15 mouse cellular contexts compared by ENCODE assay signal in the genomic region with DNA sequence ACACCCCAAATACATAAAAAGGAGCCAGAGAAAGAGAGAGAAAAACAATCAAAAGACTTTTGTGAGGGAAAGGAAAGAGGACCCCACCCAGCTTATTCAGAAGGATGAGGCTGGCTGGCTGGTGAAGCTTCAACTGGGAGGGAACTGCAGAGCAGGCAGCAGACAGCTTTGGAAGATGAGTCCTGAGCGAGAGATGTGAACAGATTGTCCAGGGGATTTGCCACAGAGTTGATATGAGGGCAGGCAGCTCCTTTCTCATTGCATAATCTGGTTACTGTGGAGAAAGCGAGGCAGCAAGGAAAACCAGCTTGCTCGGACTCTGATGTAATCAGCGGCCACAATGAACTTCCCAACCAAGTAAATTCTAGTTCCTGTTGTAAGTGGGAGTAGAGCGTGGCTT.
A peak's percentile ranks its signal among the peaks of the same experiment; 100 is the strongest.
DNase-seq lines count a peak whose midpoint lies in the region; ATAC-seq and TF ChIP-seq lines count a peak whose summit lies in the region.
"Had no signal": no experiment of that assay in that cellular context is flagged by ENCODE, and none has a peak within 500 bp of the region (broad histone marks: within the 10 kb centered on the region; RNA-seq: fewer than 3 reads in every experiment).

No protein-coding gene starts in this region.

- H3K4me1 ChIP-seq in midbrain, embryonic 11.5 days (ENCODE audit: control insufficient read depth, insufficient read depth, low read length): no peaks in the 10 kb centered on the region
- no peaks in the 10 kb centered on the region for H3K4me1 ChIP-seq in midbrain, embryonic 16.5 days (ENCODE audit: control insufficient read depth, insufficient read depth, low read length)
- H3K4me1 ChIP-seq in intestine, embryonic 16.5 days (ENCODE audit: control insufficient read depth, insufficient read depth, low read length): no peaks in the 10 kb centered on the region
- H3K4me1 ChIP-seq: heart, embryonic 12.5 days; liver, embryonic 13.5 days had no signal

- no peak overlapping the region for H3K4me3 ChIP-seq in midbrain, embryonic 11.5 days (ENCODE audit: low read depth, low read length)
- no peak overlapping the region for H3K4me3 ChIP-seq in midbrain, embryonic 16.5 days (ENCODE audit: low read depth, low read length)
- no peak overlapping the region for H3K4me3 ChIP-seq in intestine, embryonic 16.5 days (ENCODE audit: low read length)
- H3K4me3 ChIP-seq: forebrain, embryonic 12.5 days; heart, embryonic 12.5 days; liver, embryonic 13.5 days had no signal

- no peak for TF ChIP-seq POLR2A in brain, embryonic 14.5 days (IDR thresholded peaks at IDR 0.05; ENCODE audit: borderline replicate concordance, extremely low read depth, insufficient read depth, insufficient read length, poor library complexity, severe bottlenecking)

- no peak for TF ChIP-seq CTCF in brain, embryonic 14.5 days (IDR thresholded peaks at IDR 0.05; ENCODE audit: borderline replicate concordance, extremely low read depth, insufficient read depth, insufficient read length)

- ATAC-seq in midbrain, embryonic 11.5 days (ENCODE audit: low FRiP score): 0 out of 2 replicates have a peak, but pooled peaks have one; percentile 19
- ATAC-seq in midbrain, embryonic 16.5 days: no peak
- ATAC-seq in intestine, embryonic 16.5 days: no peak
- ATAC-seq: hindbrain, postnatal 0 days had no signal

- H3K27ac ChIP-seq in midbrain, embryonic 11.5 days (ENCODE audit: low read depth, low read length): no peak overlapping the region
- no peak overlapping the region for H3K27ac ChIP-seq in midbrain, embryonic 16.5 days (ENCODE audit: low read length)
- no peak overlapping the region for H3K27ac ChIP-seq in intestine, embryonic 16.5 days (ENCODE audit: low read length)
- H3K27ac ChIP-seq: forebrain, embryonic 12.5 days; hindbrain, postnatal 0 days; liver, embryonic 13.5 days had no signal

- H3K4me2 ChIP-seq in midbrain, embryonic 11.5 days: no peak overlapping the region
- H3K4me2 ChIP-seq in midbrain, embryonic 16.5 days (ENCODE audit: low read length): no peak overlapping the region
- H3K4me2 ChIP-seq in intestine, embryonic 16.5 days (ENCODE audit: low read depth, low read length): no peak overlapping the region
- H3K4me2 ChIP-seq: forebrain, embryonic 12.5 days; heart, embryonic 12.5 days; liver, embryonic 13.5 days had no signal

- no peaks in the 10 kb centered on the region for H3K27me3 ChIP-seq in midbrain, embryonic 11.5 days (ENCODE audit: control insufficient read depth, insufficient read depth, low read length)
- no peaks in the 10 kb centered on the region for H3K27me3 ChIP-seq in midbrain, embryonic 16.5 days (ENCODE audit: control insufficient read depth, insufficient read depth, low read depth, low read length)
- no peaks in the 10 kb centered on the region for H3K27me3 ChIP-seq in intestine, embryonic 16.5 days (replicated peaks; ENCODE audit: control insufficient read depth, insufficient read depth, low read length)
- H3K27me3 ChIP-seq: forebrain, embryonic 12.5 days; heart, embryonic 12.5 days; liver, embryonic 13.5 days had no signal

- DNase-seq in cerebellum, postnatal 14 days: peak; percentile 13 to 28
- no peak for DNase-seq in cerebellum, postnatal 25 days
- DNase-seq in midbrain, embryonic 11.5 days (ENCODE audit: low spot score, missing footprints): no peak
- DNase-seq in brain, embryonic 14.5 days (ENCODE audit: low read depth): peak; percentile 22
- DNase-seq in right cerebral cortex, postnatal 10 days (ENCODE audit: low spot score in 2 of 2): peak; percentile 26 to 46
- no peak for DNase-seq in ovary, adult 18-20 months (ENCODE audit: low spot score)
- DNase-seq: cerebellum, adult 11 months; kidney, adult 2 months; liver, embryonic 13.5 days; lung, postnatal 14 days had no signal

- no peaks in the 10 kb centered on the region for H3K36me3 ChIP-seq in midbrain, embryonic 11.5 days (ENCODE audit: control insufficient read depth, insufficient read depth, low read length)
- H3K36me3 ChIP-seq in midbrain, embryonic 16.5 days (ENCODE audit: control insufficient read depth, insufficient read depth, low read length): no peaks in the 10 kb centered on the region
- H3K36me3 ChIP-seq in intestine, embryonic 16.5 days (ENCODE audit: control insufficient read depth, insufficient read depth, low read length): no peaks in the 10 kb centered on the region
- H3K36me3 ChIP-seq: forebrain, embryonic 12.5 days; heart, embryonic 12.5 days; liver, embryonic 13.5 days had no signal

- no peak overlapping the region for H3K9ac ChIP-seq in midbrain, embryonic 11.5 days (ENCODE audit: low read length)
- no peak overlapping the region for H3K9ac ChIP-seq in midbrain, embryonic 16.5 days (ENCODE audit: low read depth, low read length)
- no peak overlapping the region for H3K9ac ChIP-seq in intestine, embryonic 16.5 days (ENCODE audit: low read depth, low read length)
- H3K9ac ChIP-seq: forebrain, embryonic 12.5 days; heart, embryonic 12.5 days; liver, embryonic 13.5 days had no signal

- no peaks in the 10 kb centered on the region for H3K9me3 ChIP-seq in midbrain, embryonic 11.5 days (ENCODE audit: control insufficient read depth, low read length)
- no peaks in the 10 kb centered on the region for H3K9me3 ChIP-seq in midbrain, embryonic 16.5 days (replicated peaks; ENCODE audit: control insufficient read depth, low read length, poor library complexity, severe bottlenecking)
- H3K9me3 ChIP-seq in intestine, embryonic 16.5 days (ENCODE audit: control insufficient read depth, low read length): no peaks in the 10 kb centered on the region
- H3K9me3 ChIP-seq: forebrain, embryonic 12.5 days; heart, embryonic 12.5 days; liver, embryonic 13.5 days had no signal

- 47% methylated on average over 5 of the region's 5 CpGs for WGBS in midbrain, embryonic 11.5 days
- 38% methylated on average over 5 of the region's 5 CpGs for WGBS in midbrain, embryonic 16.5 days
- WGBS in intestine, embryonic 16.5 days: 58% methylated on average over 5 of the region's 5 CpGs

Comparison
In these comparisons a context has a peak if more than half of its experiments do, and no peak if none do; other contexts are left out.
1. DNase-seq: peak in cerebellum, postnatal 14 days (2 of 2), brain, embryonic 14.5 days (single experiment) and right cerebral cortex, postnatal 10 days (2 of 2); none in cerebellum, postnatal 25 days (0 of 2), midbrain, embryonic 11.5 days (single experiment) and ovary, adult 18-20 months (single experiment).